Mouse (Mus musculus): Measurements from ENCODE around the gene Ppp1r1b. TPM values are rescaled to one million over a fixed set of nuclear protein-coding genes. Genes with fewer than 3 reads are reported as not detected.
"Not testable (repeated sequence)": the region's sequence is repeated elsewhere in the genome, so short reads cannot be mapped to it uniquely, and the experiment has no call there.

The Ppp1r1b gene
- polyA plus RNA-seq, 1 experiment from 2014 or later: 0.37 TPM

DNA sequence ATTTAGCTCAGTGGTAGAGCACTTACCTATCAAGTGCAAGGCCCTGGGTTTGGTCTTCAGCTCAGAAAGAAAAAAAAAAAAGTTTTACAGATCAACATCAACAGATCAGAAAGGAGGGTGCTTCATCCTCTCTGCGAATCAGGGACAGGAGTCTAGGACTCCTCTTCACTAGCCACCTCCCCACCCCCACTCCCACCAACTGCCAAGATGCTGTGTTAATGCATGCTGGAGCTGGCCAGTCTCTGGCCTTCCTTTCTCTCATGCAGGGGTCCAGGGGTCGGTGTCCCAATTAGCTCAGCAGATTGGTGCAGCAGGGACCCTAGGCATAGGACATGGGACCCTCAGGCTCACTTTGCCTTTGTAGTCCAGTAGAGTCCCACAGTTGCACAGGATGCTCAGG is 22.4 kb downstream of the Ppp1r1b start:
- no peak for ATAC-seq (ENCODE audit: low FRiP score)
- Histone ChIP-seq H3K9me3 (replicated peaks) (no peaks in the 10 kb centered on the region), H3K27ac (no peak overlapping the region), H3K4me2 (replicated peaks) (no peak overlapping the region), H3K27me3 (no peaks in the 10 kb centered on the region), H3K9ac (no peak overlapping the region), H3K36me3 (peaks cover 10% of the 10 kb centered on the region), H3K4me3 (no peak overlapping the region), H3K4me1 (peaks cover 27% of the 10 kb centered on the region)
- 79% methylated on average over 2 of the region's 2 CpGs for WGBS

DNA sequence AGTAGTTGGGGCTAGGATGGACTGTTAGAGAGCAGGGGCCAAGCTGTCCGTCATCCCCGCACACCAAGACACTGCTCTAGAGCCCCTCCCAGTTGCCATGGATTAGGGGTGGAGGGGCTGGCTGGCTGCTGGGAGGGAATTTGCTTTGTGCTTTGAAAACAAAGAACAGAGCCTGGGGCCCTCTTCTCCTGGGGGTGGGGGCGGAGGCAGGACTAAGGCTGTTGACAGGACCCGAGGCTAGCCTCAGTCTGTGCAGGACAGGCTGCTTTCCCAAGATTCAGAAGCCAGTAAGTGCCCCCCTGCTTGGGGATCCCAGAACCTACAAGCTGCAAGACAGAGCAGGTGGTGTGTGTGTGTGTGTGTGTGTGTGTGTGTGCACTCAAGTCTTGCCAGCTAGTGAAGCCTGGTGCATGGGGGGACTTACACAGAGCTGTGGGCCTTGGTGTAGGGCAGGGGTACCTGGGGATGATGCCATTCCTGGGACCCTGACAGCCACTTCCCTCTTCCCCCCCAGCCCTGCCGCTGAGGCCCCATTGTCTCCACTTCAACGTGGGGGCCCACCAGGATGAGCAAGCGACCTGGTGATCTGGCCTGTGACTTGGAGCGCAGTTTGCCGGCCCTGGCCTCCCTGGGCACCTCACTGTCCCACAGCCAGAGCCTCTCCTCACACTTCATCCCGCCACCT is 23.5 kb downstream of the Ppp1r1b start:
- Histone ChIP-seq H3K4me1 (peaks cover 27% of the 10 kb centered on the region), H3K27me3 (no peaks in the 10 kb centered on the region), H3K4me3 (no peak overlapping the region), H3K36me3 (peaks cover 21% of the 10 kb centered on the region), H3K27ac (peak overlapping the region; percentile 75), H3K4me2 (replicated peaks) (peak overlapping the region; percentile 39), H3K9me3 (replicated peaks) (no peaks in the 10 kb centered on the region), H3K9ac (peak overlapping the region; percentile 27; the same call in 1 of the 2 replicates)
- 35% methylated on average over 9 of the region's 10 CpGs for WGBS
- ATAC-seq (ENCODE audit: low FRiP score): peak; percentile 82

DNA sequence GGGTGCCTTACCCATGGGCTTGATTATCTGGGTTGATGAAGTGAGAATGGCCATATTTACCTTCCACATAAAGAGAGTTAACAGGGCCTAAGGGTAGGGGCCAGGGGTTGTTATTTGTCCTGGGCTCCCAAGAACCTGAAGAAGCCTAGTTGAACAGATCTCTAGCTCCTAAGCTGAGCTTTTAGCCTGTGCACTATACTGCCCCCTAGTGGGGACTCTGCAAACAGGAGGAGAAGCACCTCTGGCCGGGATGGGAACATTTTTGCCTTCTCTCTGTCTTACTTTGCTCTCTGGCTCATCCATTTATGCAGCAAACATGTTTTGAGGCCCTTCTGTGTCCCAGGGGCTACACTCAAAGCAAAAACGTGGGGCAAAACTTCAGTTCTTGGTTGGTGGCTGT is 24.2 kb downstream of the Ppp1r1b start:
- WGBS: 7% methylated on average over 2 of the region's 2 CpGs
- H3K4me1 ChIP-seq: peaks cover 27% of the 10 kb centered on the region
- ATAC-seq (ENCODE audit: low FRiP score): no peak
- no peaks in the 10 kb centered on the region for H3K9me3 ChIP-seq (replicated peaks)
- peak overlapping the region; percentile 39 for H3K4me2 ChIP-seq (replicated peaks)
- H3K4me3 ChIP-seq: no peak overlapping the region
- H3K27ac ChIP-seq: peak overlapping the region; percentile 75; the same call in 1 of the 2 replicates
- no peaks in the 10 kb centered on the region for H3K27me3 ChIP-seq
- no peak overlapping the region for H3K9ac ChIP-seq
- peaks cover 28% of the 10 kb centered on the region for H3K36me3 ChIP-seq

DNA sequence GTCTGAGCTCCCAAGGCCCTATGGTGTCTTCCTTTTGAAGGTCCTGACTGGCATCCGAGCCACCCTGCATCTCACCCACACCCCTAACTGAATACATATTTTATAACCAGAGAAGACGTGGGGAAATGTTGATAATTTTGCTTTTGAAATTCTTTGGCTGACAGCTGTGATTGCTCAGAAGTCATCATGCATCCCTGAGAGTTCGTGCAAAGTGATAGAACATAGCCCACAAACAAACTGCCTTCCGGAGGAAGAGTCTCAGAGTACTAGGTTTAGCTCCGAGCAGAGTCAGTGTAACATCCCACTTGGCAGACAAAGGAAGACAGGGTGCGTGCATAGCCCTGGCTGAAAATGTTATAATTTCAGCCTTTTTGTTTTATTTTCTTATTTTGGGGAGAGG is 25.0 kb downstream of the Ppp1r1b start:
- Histone ChIP-seq H3K9ac (no peak overlapping the region), H3K9me3 (replicated peaks) (no peaks in the 10 kb centered on the region), H3K4me2 (replicated peaks) (no peak overlapping the region), H3K27me3 (no peaks in the 10 kb centered on the region), H3K4me1 (peaks cover 27% of the 10 kb centered on the region), H3K36me3 (peaks cover 36% of the 10 kb centered on the region), H3K4me3 (no peak overlapping the region), H3K27ac (no peak overlapping the region)
- no peak for ATAC-seq (ENCODE audit: low FRiP score)
- WGBS: 90% methylated on average over 6 of the region's 6 CpGs

- H3K9me3 ChIP-seq (replicated peaks): no peaks in the 10 kb centered on the region
- no peak for ATAC-seq (ENCODE audit: low FRiP score)
- WGBS: 69% methylated on average over 8 of the region's 8 CpGs
- H3K27me3 ChIP-seq: no peaks in the 10 kb centered on the region
- peaks cover 46% of the 10 kb centered on the region for H3K36me3 ChIP-seq
- H3K4me2 ChIP-seq (replicated peaks): no peak overlapping the region
- H3K4me3 ChIP-seq: no peak overlapping the region
- no peak overlapping the region for H3K27ac ChIP-seq
- H3K9ac ChIP-seq: no peak overlapping the region
- peaks cover 27% of the 10 kb centered on the region for H3K4me1 ChIP-seq
Measured at GRCm38 (mm10) chr11:98374266-98374665, 26.1 kb downstream of the Ppp1r1b start.

DNA sequence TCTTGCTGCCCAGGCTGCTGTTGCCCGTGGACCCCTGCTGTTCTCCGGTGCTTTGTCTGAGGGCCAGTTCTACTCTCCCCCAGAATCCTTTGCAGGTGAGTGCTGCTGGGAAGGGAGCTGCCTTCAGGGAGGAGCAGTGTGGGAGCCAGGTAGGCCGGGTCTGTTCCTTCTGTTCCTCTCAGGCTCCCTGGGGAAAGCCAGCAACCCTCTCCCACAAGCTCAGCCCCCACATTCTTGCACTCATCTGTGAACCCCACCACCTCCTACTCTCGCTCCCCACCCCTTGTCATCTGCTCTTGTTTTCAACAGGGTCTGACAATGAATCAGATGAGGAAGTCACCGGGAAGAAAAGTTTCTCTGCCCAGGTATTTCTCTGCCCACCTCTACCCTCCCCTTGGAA is 28.6 kb downstream of the Ppp1r1b start:
- ATAC-seq (ENCODE audit: low FRiP score): no peak
- Histone ChIP-seq H3K36me3 (peaks cover 64% of the 10 kb centered on the region), H3K27ac (no peak overlapping the region), H3K4me1 (peaks cover 15% of the 10 kb centered on the region), H3K4me3 (no peak overlapping the region), H3K9ac (no peak overlapping the region), H3K4me2 (replicated peaks) (no peak overlapping the region), H3K27me3 (no peaks in the 10 kb centered on the region), H3K9me3 (replicated peaks) (no peaks in the 10 kb centered on the region)
- WGBS: 70% methylated on average over 5 of the region's 5 CpGs

- Histone ChIP-seq H3K9ac (no peak overlapping the region), H3K4me3 (no peak overlapping the region), H3K4me2 (replicated peaks) (no peak overlapping the region), H3K9me3 (replicated peaks) (no peaks in the 10 kb centered on the region), H3K4me1 (peaks cover 5% of the 10 kb centered on the region; the same call in 1 of the 2 replicates), H3K27ac (no peak overlapping the region), H3K27me3 (no peaks in the 10 kb centered on the region), H3K36me3 (peaks cover 64% of the 10 kb centered on the region)
- WGBS: 90% methylated on average over 11 of the region's 11 CpGs
- no peak for ATAC-seq (ENCODE audit: low FRiP score)
Measured at GRCm38 (mm10) chr11:98377787-98378186, 29.6 kb downstream of the Ppp1r1b start.

GRCm38 (mm10) chr11:98379379-98379778 is 31.2 kb downstream of the Ppp1r1b start:
- Histone ChIP-seq H3K4me1 (0 out of 2 replicates have a peak, but pooled peaks cover 1% of the 10 kb centered on the region), H3K4me3 (no peak overlapping the region), H3K27ac (no peak overlapping the region), H3K9me3 (replicated peaks) (no peaks in the 10 kb centered on the region), H3K4me2 (replicated peaks) (no peak overlapping the region), H3K9ac (0 out of 2 replicates have a peak overlapping the region, but pooled peaks have one; percentile 13), H3K36me3 (peaks cover 64% of the 10 kb centered on the region), H3K27me3 (peaks cover 9% of the 10 kb centered on the region)
- no peak for ATAC-seq (ENCODE audit: low FRiP score)
- WGBS: 92% methylated on average over 7 of the region's 7 CpGs

- Histone ChIP-seq H3K27ac (no peak overlapping the region), H3K9me3 (replicated peaks) (no peaks in the 10 kb centered on the region), H3K9ac (0 out of 2 replicates have a peak overlapping the region, but pooled peaks have one; percentile 13), H3K4me3 (no peak overlapping the region), H3K4me2 (replicated peaks) (no peak overlapping the region), H3K4me1 (0 out of 2 replicates have a peak, but pooled peaks cover 4% of the 10 kb centered on the region), H3K36me3 (peaks cover 59% of the 10 kb centered on the region), H3K27me3 (peaks cover 17% of the 10 kb centered on the region)
- no peak for ATAC-seq (ENCODE audit: low FRiP score)
- WGBS: 85% methylated on average over 6 of the region's 6 CpGs
Measured at GRCm38 (mm10) chr11:98380106-98380505, 31.9 kb downstream of the Ppp1r1b start.

DNA sequence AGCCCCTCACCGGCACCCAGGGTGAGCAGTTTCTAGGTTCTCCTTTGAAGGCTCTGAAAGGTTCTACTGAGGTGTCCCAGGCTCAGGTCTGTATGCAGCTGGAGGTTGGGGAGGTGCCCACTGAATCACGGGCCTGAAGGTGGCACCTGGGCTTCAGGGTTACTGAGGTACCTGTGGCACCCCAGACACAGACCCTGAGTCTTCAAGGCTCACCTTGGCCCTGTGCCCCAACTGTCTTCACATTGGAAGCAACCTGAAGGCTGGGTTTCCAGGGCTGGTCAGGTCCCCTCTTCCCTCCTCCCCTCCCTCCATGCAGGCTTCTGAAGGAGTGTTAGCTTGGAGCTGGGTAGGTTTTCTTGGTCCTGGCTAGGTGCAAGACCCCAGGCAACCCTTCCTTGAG is 33.4 kb downstream of the Ppp1r1b start:
- H3K4me3 ChIP-seq: no peak overlapping the region
- H3K4me1 ChIP-seq: 0 out of 2 replicates have a peak, but pooled peaks cover 6% of the 10 kb centered on the region
- H3K4me2 ChIP-seq (replicated peaks): no peak overlapping the region
- peaks cover 44% of the 10 kb centered on the region for H3K36me3 ChIP-seq
- 88% methylated on average over 2 of the region's 2 CpGs for WGBS
- H3K9me3 ChIP-seq (replicated peaks): no peaks in the 10 kb centered on the region
- no peak for ATAC-seq (ENCODE audit: low FRiP score)
- no peak overlapping the region for H3K9ac ChIP-seq
- no peak overlapping the region for H3K27ac ChIP-seq
- H3K27me3 ChIP-seq: peaks cover 32% of the 10 kb centered on the region

DNA sequence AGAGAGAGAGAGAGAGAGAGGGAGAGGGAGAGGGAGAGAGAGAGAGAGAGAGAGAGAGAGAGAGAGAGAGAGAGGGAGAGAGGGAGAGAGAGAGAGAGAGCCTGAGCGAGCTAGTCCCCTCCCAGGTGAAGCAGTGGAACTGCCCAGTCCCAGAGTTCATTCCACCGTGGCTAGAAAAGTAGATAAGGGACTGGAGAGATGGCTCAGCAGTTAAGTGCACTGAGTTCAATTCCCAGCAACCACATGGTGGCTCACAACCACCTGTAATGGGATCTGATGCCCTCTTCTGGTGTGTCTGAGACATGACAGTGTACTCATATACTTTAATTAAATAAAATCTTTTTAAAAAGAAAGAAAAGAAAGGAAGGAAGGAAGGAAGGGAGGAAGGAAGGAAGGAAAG is 34.2 kb downstream of the Ppp1r1b start:
- H3K27me3 ChIP-seq: peaks cover 40% of the 10 kb centered on the region
- H3K9ac ChIP-seq; H3K4me3 ChIP-seq; ATAC-seq (ENCODE audit: low FRiP score); H3K9me3 ChIP-seq (replicated peaks); H3K27ac ChIP-seq; H3K4me1 ChIP-seq; H3K4me2 ChIP-seq (replicated peaks): not testable (repeated sequence)
- WGBS: 59% methylated on average over 2 of the region's 2 CpGs
- peaks cover 36% of the 10 kb centered on the region for H3K36me3 ChIP-seq

GRCm38 (mm10) chr11:98383261-98384030 is 35.2 kb downstream of the Ppp1r1b start, which contains the start of gene Tcap:
Gene Tcap, plus strand, starts transcription at chr11:98383811.
- 0 out of 2 replicates have a peak, but pooled peaks cover 11% of the 10 kb centered on the region for H3K4me1 ChIP-seq
- WGBS: 65% methylated on average over 14 of the region's 14 CpGs
- no peak within 1 kb of the TSS for H3K4me3 ChIP-seq
- peaks cover 50% of the 10 kb centered on the region for H3K27me3 ChIP-seq
- H3K4me2 ChIP-seq (replicated peaks): no peak within 1 kb of the TSS
- H3K9me3 ChIP-seq (replicated peaks): no peaks in the 10 kb centered on the region
- no peak within 1 kb of the TSS; the same call in 1 of the 2 replicates for H3K9ac ChIP-seq
- 0 out of 2 replicates have a peak within 1 kb of the TSS, but pooled peaks have one; percentile 23 for H3K27ac ChIP-seq
- ATAC-seq (ENCODE audit: low FRiP score): no peak
- peaks cover 26% of the 10 kb centered on the region for H3K36me3 ChIP-seq
